Mouse (Mus musculus) hindbrain, embryonic 12.5 days (tissue): Measurements from ENCODE around the gene Polg. TPM values are rescaled to one million over a fixed set of nuclear protein-coding genes. Genes with fewer than 3 reads are reported as not detected.

Experiments
- ATAC-seq: fragments of 200-750 bp; cut with Nextera tagmentation; 2 replicates; pipeline ENCODE4 v1.8.0; 2017; ENCODE audit warnings: moderate TSS enrichment; ENCODE audit not compliant: low FRiP score
- H3K27ac ChIP-seq: fragments of 300-500 bp; sonication (generic); 2 replicates; pipeline ENCODE4 v1.5.1; 2016; ENCODE audit warnings: mild to moderate bottlenecking
- H3K27me3 ChIP-seq: fragments of 300-500 bp; sonication (generic); 2 replicates; pipeline ENCODE4 v1.6.1; 2016; ENCODE audit warnings: mild to moderate bottlenecking
- H3K36me3 ChIP-seq: fragments of 300-500 bp; sonication (generic); 2 replicates; pipeline ENCODE4 v1.6.1; 2016; ENCODE audit warnings: mild to moderate bottlenecking
- H3K4me1 ChIP-seq: fragments of 300-500 bp; sonication (generic); 2 replicates; pipeline ENCODE4 v1.6.1; 2016
- H3K4me2 ChIP-seq: fragments of 300-500 bp; sonication (generic); replicated peaks from 2 replicates; pipeline ENCODE4 v1.6.1; 2016; ENCODE audit warnings: mild to moderate bottlenecking
- H3K4me3 ChIP-seq: fragments of 300-500 bp; sonication (generic); 2 replicates; pipeline ENCODE4 v1.5.1; 2016; ENCODE audit warnings: mild to moderate bottlenecking
- H3K9ac ChIP-seq: fragments of 300-500 bp; sonication (generic); 2 replicates; pipeline ENCODE4 v1.6.1; 2016; ENCODE audit warnings: mild to moderate bottlenecking, moderate library complexity
- H3K9me3 ChIP-seq: fragments of 300-500 bp; sonication (generic); replicated peaks from 2 replicates; pipeline ENCODE4 v1.6.1; 2016; ENCODE audit warnings: mild to moderate bottlenecking
- WGBS: fragments of 180-500 bp; shearing (Covaris S2); methylation state at CpG from one replicate; pipeline ENCODE4 v1.1.7; 2016; 5-methylcytosine and 5-hydroxymethylcytosine counted together
- polyA plus RNA-seq: library from polyadenylated mRNA; unstranded; fragments of >200 nt; fragmentation: Nextera tagmentation; extraction: Ambion mirVana; gene quantifications from 2 replicates; pipeline ENCODE4 v1.2.1, GENCODE M21; 2016

Gene Polg
- polyA plus RNA-seq, 1 experiment from 2014 or later, result 40.1 TPM

DNA sequence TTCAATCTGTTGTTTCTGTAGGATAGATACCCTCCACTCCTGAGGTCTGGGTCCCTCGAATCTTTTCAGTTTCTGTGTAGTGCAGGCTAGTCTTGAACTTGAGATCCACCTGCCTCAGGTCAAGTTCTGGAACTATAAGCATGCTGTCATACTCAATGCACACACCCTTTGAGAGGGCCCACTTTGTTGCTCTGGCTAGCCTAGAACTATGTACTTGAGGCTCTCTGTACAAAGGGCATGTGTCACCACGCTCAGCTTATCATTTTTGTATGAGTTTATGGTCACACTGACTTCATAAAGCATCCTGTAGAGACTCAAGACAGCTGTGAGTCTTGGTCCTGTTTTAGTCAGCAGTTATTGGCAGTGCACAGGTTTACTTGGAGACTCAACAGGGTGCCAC lies 19.1 kb downstream of the Polg start:
- no peak overlapping the region for H3K4me3 ChIP-seq
- H3K27ac ChIP-seq, result no peak overlapping the region
- H3K9ac ChIP-seq, result no peak overlapping the region
- H3K36me3 ChIP-seq, result peaks cover 78% of the 10 kb centered on the region
- H3K27me3 ChIP-seq, result no peaks in the 10 kb centered on the region
- H3K4me2 ChIP-seq, result no peak overlapping the region
- H3K9me3 ChIP-seq, result no peaks in the 10 kb centered on the region
- no peak for ATAC-seq
- WGBS, result 89% methylated on average over 2 of the region's 2 CpGs
- no peaks in the 10 kb centered on the region for H3K4me1 ChIP-seq

DNA sequence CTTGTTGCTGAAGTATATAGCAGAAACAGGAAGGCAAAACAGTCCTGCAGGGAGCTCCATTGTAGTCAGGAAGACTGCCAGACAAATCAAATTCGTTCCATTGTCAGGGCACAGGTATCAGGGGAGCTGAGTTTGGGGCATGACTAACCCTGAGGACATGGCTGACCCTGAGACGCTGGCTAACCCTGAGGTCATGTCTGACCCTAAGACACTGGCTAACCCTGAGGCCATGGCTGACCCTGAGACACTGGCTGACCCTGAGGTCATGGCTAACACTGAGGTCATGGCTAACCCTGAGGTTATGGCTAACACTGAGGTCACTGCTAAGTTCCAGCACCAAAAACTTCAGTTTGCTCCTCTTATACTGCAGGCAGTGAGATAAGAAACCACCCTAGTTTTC lies 26.1 kb downstream of the Polg start:
- Histone ChIP-seq H3K4me2 (no peak overlapping the region), H3K27ac (no peak overlapping the region), H3K27me3 (no peaks in the 10 kb centered on the region), H3K9ac (no peak overlapping the region), H3K36me3 (peaks cover 28% of the 10 kb centered on the region), H3K4me1 (no peaks in the 10 kb centered on the region), H3K9me3 (no peaks in the 10 kb centered on the region), H3K4me3 (no peak overlapping the region)
- 83% methylated on average over 2 of the region's 2 CpGs for WGBS
- no peak for ATAC-seq

DNA sequence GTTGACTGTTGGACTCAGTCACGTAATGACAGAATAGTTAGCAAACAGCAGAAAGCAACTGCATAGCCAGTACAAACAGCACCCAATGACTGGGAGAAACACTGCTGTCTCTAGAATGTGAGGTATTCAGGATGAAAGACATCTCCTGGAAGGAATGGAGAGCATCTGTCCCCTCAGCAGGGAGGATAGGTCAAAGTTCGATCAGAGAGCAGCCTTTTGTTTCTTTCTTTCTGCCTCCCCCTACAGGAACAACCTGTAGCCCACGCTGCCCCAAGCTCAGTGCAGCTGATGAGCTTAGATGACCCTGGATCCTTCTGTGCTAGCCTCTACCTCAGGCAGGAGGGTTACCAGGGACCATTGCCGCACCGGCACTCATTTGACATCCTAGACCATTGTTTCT lies 37.9 kb downstream of the Polg start:
- Histone ChIP-seq H3K36me3 (no peaks in the 10 kb centered on the region), H3K4me3 (no peak overlapping the region), H3K4me1 (no peaks in the 10 kb centered on the region), H3K4me2 (no peak overlapping the region), H3K27ac (no peak overlapping the region), H3K9ac (no peak overlapping the region), H3K9me3 (no peaks in the 10 kb centered on the region), H3K27me3 (no peaks in the 10 kb centered on the region)
- WGBS, result 45% methylated on average over 5 of the region's 5 CpGs
- no peak for ATAC-seq

DNA sequence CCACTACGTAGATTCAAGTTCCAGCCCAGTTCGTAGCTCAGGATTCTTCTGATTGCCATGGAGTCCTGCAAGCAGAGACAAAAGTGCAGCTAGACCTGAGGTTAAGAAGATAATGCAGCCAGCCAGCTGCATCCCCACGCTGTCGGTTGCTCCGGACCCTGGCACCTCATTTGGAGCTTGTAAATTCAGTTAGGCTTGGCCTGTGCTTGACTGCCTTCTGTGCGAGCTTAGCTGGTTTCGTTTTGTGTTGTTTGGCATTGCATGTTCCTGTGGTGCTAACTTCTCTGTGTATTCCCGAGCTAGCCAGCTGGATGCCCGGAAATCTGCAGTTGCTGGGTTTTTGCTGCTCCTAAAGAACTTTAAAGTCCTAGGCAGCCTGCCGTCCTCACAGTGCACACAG lies 40.4 kb downstream of the Polg start:
- ATAC-seq, result no peak
- no peak overlapping the region for H3K4me2 ChIP-seq
- 73% methylated on average over 10 of the region's 10 CpGs for WGBS
- no peak overlapping the region for H3K27ac ChIP-seq
- H3K9me3 ChIP-seq, result no peaks in the 10 kb centered on the region
- no peaks in the 10 kb centered on the region; the same call in 1 of the 2 replicates for H3K36me3 ChIP-seq
- H3K9ac ChIP-seq, result no peak overlapping the region
- H3K4me3 ChIP-seq, result no peak overlapping the region
- no peaks in the 10 kb centered on the region for H3K4me1 ChIP-seq
- no peaks in the 10 kb centered on the region for H3K27me3 ChIP-seq

DNA sequence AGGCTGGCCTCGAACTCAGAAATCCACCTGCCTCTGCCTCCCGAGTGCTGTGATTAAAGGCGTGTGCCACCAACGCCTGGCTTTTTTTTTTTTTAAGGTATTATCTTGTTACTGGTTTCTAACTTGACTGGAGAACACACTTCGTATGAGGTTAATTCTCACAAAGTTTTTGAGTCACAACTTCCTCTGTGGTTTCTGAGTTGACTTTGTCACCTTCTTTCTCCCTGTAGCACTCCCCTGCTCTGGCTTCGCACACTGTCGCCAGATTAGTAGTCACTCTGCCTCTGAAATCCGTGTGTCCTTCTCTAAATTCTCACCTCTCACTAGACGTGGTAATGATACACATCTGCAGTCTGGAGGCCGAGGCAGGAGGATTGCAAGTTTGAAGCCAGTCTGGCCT lies 43.3 kb downstream of the Polg start:
- no peaks in the 10 kb centered on the region; the same call in 1 of the 2 replicates for H3K36me3 ChIP-seq
- no peaks in the 10 kb centered on the region for H3K4me1 ChIP-seq
- no peak overlapping the region for H3K27ac ChIP-seq
- H3K4me2 ChIP-seq, result no peak overlapping the region
- no peak for ATAC-seq
- H3K27me3 ChIP-seq, result no peaks in the 10 kb centered on the region
- H3K9ac ChIP-seq, result no peak overlapping the region
- no peak overlapping the region for H3K4me3 ChIP-seq
- no peaks in the 10 kb centered on the region for H3K9me3 ChIP-seq
- 96% methylated on average over 10 of the region's 10 CpGs for WGBS

DNA sequence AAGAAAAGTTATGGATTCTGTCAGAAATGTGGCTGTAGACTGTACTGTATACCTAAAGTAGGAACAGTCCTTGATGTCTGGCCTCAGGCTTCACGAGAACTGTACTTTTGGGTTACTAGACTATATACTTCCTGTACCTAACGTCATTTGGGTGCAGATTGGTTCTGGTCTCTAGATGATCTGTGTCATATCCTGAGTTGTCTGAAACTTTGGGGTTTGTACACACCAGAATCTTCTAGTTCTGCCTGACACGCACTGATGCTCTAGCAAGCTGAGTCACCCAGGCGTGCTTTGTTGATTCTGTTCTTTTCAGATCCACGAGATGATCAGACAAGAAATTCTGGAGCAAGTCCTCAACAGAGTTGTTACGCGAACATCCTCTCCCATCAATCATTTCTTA lies 46.2 kb downstream of the Polg start:
- Histone ChIP-seq H3K4me2 (no peak overlapping the region), H3K9me3 (no peaks in the 10 kb centered on the region), H3K4me1 (no peaks in the 10 kb centered on the region), H3K9ac (no peak overlapping the region), H3K4me3 (no peak overlapping the region), H3K27me3 (no peaks in the 10 kb centered on the region), H3K27ac (no peak overlapping the region), H3K36me3 (peaks cover 3% of the 10 kb centered on the region; the same call in 1 of the 2 replicates)
- ATAC-seq, result no peak
- WGBS, result 94% methylated on average over 7 of the region's 7 CpGs

DNA sequence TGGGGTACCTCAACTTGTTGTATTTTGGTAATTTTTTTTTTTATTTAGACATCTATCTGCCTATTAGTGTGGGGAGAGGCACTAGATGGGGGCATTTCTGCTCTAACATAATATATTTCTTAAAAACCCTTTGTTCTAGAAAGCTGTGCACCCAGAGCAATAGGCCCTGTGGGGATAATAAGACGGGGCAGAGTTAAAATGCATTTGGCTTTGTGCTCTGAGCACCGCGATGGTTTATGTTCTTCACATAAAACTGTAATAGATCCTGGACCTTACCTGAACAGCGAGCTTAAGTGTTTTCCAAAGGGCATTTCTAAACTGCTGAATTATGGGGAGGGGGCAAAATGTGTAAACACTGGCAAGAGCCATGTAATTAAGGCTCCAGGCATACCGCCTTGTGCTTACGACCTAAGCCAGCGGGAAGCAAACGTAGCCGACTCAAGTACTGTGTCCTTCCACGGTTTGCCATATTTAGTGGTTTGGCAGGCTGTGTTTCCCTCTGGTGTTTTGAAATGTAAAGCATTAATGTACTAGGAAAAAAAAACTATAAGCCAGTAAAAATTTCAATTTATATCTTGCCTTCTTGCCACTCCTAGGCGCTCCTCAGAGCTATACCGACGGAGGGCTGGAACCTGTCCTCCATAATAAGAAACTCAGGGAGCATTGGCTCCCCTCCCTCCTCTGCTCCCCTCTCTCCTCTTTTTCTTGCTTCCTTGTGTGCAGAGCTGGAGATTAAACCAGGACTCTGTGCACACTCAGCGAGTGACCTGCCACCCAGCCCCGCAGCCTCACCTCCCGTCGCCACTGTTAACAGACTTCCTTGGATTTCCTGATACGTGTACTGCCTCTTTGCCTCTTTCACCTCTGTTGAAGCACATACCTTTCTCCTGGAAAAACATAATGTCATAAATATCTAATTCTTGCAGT lies 51.5 kb downstream of the Polg start:
- no peak overlapping the region for H3K4me3 ChIP-seq
- no peak for ATAC-seq
- H3K27ac ChIP-seq, result no peak overlapping the region
- H3K9me3 ChIP-seq, result no peaks in the 10 kb centered on the region
- H3K4me2 ChIP-seq, result no peak overlapping the region
- WGBS, result 89% methylated on average over 18 of the region's 18 CpGs
- H3K36me3 ChIP-seq, result peaks cover 3% of the 10 kb centered on the region; the same call in 1 of the 2 replicates
- no peaks in the 10 kb centered on the region for H3K4me1 ChIP-seq
- H3K9ac ChIP-seq, result no peak overlapping the region
- H3K27me3 ChIP-seq, result no peaks in the 10 kb centered on the region

DNA sequence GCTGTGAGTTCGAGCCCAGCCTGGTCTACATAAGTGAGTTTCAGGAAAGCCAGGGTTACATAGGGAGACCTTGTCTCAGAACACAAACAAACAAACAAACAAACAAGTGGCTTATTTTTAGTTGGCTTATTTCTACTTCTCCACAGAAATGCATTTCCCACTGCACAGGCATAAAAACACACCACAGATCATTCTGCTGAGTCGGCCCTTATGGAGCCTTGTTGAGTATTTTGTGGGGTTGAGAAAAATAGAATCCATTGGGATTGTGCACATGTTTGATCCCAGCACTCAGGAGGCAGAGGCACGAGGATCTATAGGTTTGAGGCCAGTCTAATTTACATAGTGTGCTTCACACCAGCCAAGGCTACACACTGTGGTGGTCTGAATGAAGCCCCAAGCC lies 65.9 kb downstream of the Polg start:
- 86% methylated on average over 3 of the region's 3 CpGs for WGBS
- Histone ChIP-seq H3K9ac (no peak overlapping the region), H3K27ac (no peak overlapping the region), H3K4me1 (no peaks in the 10 kb centered on the region), H3K4me3 (no peak overlapping the region), H3K9me3 (no peaks in the 10 kb centered on the region), H3K27me3 (no peaks in the 10 kb centered on the region), H3K4me2 (no peak overlapping the region), H3K36me3 (no peaks in the 10 kb centered on the region)
- ATAC-seq, result no peak

DNA sequence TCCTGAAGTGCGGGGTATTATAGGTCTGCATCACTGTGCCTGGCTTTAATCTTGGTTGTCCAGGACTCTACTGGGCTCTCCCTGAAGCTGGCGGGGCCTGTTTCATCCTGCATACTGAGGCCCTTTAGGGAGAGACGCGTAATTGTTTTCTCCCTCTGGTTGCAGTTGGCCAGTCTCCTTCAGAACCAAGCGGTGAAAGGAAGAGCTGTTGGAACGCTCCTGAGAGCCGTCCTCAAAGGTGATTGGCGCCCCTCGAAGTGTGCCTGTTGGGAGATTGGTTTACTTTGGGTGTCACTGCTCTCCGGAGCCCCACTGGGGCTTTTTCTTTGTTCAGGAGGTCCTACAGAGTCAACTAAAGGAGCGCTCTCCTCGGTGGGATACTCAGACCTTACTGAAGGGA lies 67.2 kb downstream of the Polg start:
- H3K27ac ChIP-seq, result no peak overlapping the region
- no peak for ATAC-seq
- no peaks in the 10 kb centered on the region for H3K9me3 ChIP-seq
- no peak overlapping the region for H3K4me3 ChIP-seq
- no peaks in the 10 kb centered on the region for H3K36me3 ChIP-seq
- H3K9ac ChIP-seq, result no peak overlapping the region
- 78% methylated on average over 12 of the region's 12 CpGs for WGBS
- no peak overlapping the region for H3K4me2 ChIP-seq
- H3K4me1 ChIP-seq, result no peaks in the 10 kb centered on the region
- H3K27me3 ChIP-seq, result no peaks in the 10 kb centered on the region

DNA sequence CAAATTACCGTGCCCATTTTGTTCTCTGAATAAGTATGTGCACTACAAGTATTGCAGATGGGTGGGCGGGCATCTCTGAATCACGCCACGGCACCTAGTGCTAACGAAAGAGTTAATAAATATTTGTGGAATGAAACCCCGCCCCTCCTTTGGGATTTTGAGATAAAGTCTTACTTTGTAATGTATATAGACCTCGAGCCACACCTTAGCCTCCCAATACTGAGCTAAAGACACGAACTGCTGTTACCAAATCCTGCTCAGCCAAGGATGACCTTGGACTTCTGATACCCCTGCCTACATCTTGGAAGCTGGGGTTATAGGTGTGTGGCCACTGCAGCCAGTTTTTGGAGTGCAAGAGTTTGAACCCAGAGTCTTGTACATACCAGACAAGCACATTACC lies 67.7 kb downstream of the Polg start:
- Histone ChIP-seq H3K4me2 (no peak overlapping the region), H3K27ac (no peak overlapping the region), H3K9me3 (no peaks in the 10 kb centered on the region), H3K4me3 (no peak overlapping the region), H3K27me3 (no peaks in the 10 kb centered on the region), H3K36me3 (no peaks in the 10 kb centered on the region), H3K9ac (no peak overlapping the region), H3K4me1 (no peaks in the 10 kb centered on the region)
- 88% methylated on average over 8 of the region's 8 CpGs for WGBS
- ATAC-seq, result no peak

DNA sequence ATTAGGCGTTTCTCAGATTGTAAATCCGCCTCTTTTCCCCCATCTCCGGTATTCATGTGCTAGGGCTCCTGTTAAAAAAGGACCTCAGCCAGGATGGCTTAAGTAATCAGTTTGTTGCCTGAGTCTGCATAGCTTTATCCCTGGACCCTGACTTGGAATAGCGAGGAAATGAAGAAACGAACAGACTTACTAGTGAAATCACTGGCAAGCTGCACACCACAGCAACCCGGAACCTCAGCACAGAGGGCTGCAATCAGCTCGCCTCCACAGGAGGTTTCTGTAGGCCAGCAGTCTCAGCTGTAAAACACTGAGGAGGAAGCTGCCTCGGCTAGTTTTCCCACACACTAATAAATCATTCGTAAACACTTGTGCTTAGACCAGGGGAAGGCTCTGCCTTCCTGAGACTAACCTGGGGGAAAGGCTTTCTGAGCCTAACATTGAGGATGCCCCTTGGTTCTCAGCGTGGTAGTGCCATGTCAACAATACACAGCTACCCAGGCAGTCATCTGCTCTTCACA lies 68.7 kb downstream of the Polg start:
- no peak for ATAC-seq
- Histone ChIP-seq H3K9me3 (no peaks in the 10 kb centered on the region), H3K27me3 (no peaks in the 10 kb centered on the region), H3K27ac (no peak overlapping the region), H3K4me2 (no peak overlapping the region), H3K4me1 (peaks cover 5% of the 10 kb centered on the region), H3K36me3 (no peaks in the 10 kb centered on the region), H3K4me3 (no peak overlapping the region), H3K9ac (no peak overlapping the region)
- 80% methylated on average over 10 of the region's 10 CpGs for WGBS
